Mouse (Mus musculus) kidney, adult 10 weeks (tissue): ENCODE results near the gene Cox7a2l. TPM values are rescaled to one million over a fixed set of nuclear protein-coding genes. Genes with fewer than 3 reads are reported as not detected.

Source experiments
- polyA plus RNA-seq: library from polyadenylated mRNA; stranded (reverse); fragments of 350-450 nt; fragmentation: Illumina TruSeq; extraction: RNeasy Lipid Tissue Mini Kit (QIAGEN cat#74804); gene quantifications from one replicate; pipeline ENCODE4 v1.2.3, GENCODE M21; 2014; ENCODE audit warnings: low read depth, low replicate concordance

The Cox7a2l gene
- 254 TPM for polyA plus RNA-seq

DNA sequence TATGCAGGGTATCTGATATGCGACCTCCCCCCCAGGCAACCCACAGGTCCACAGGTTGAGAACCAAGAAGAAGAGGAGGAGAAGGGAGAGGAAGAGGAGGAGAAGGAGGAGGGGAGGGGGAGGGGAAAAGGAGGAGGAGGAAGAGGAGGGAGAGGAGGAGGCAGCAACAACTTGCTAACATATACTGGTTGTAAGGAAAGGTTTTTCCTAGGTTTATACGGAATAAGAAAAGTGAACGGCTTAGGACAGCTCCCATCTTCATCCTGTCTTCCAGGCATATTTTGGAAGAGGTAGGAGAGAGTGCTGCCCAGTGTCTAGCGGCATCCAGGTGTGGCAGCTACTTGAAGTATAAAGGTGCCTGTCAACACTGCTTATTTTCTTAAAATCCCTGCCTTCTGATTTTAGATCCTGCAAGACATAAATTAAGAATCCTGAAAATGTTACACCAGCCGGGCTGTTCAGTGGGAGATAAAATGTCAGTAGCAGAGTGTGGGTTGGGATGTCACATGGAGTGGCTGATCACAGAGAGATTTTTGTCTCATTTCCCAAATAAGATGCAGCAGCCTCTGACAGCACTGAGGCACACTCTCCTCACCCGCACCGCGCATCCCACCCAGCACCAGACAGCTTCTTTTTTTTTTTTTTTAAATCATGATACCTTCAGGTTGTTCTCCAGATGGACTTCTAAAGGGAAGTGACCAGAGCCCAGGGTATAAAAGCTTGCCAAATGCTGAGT lies at the start of gene Cox7a2l:
Gene Cox7a2l, minus strand, starts transcription at position 51 of the 736 bp plus-strand sequence.

Other genes with a start within 250 kb of the Cox7a2l start
- gene Eml4, start 166.4 kb downstream of the Cox7a2l start, polyA plus RNA-seq: 14.5 TPM
- 0.12 TPM for gene Kcng3, start 114.6 kb upstream of the Cox7a2l start, polyA plus RNA-seq
- 13.6 TPM for gene Mta3, start 188.8 kb upstream of the Cox7a2l start, polyA plus RNA-seq